Mouse (Mus musculus) C3H10T1/2 (cell line): ENCODE measurements around the gene Styx. TPM values are rescaled to one million over a fixed set of nuclear protein-coding genes. Genes with fewer than 3 reads are reported as not detected.

Experiments
- polyA plus RNA-seq, 2 experiments: library from polyadenylated mRNA; unstranded; fragments of >200 nt; fragmentation: generic; extraction: Trizol; gene quantifications; one replicate each; pipeline ENCODE4 v1.2.1; 2012; ENCODE audit warnings: missing spikeins in 2 of 2

Styx gene
- polyA plus RNA-seq: 1 to 10 TPM in 1 of 2 experiments, under 1 TPM in 1; 0.47 to 1.7 TPM

GRCm38 (mm10) chr14:45350931-45351859 is at the start of gene Styx:
TSS of gene Styx (plus strand) at chr14:45351093.

GRCm38 (mm10) chr14:45318426-45319236 is 32.3 kb upstream of the Styx start, which contains the start of gene Ero1l:
TSS of gene Ero1l (minus strand) at chr14:45318771.

GRCm38 (mm10) chr14:45329589-45330181 is 21.2 kb upstream of the Styx start, which contains the start of gene Psmc6:
TSS of gene Psmc6 (plus strand) at chr14:45329788.

GRCm38 (mm10) chr14:45404813-45405212 is 53.9 kb downstream of the Styx start, which contains the start of gene Gnpnat1:
TSS of gene Gnpnat1 (minus strand) at chr14:45404913.

Other genes with a start within 250 kb of the Styx start
- gene Gpr137c, start 131.4 kb upstream of the Styx start, polyA plus RNA-seq: under 1 TPM; 0.07 to 0.34 TPM
- 1 to 10 TPM in 1 of 2 experiments, under 1 TPM in 1; 0.36 to 5.6 TPM for gene Txndc16, start 130.8 kb upstream of the Styx start, polyA plus RNA-seq
- gene Ero1l, start 32.3 kb upstream of the Styx start, polyA plus RNA-seq: 1 to 10 TPM; 2.8 to 3.4 TPM
- gene Psmc6, start 21.3 kb upstream of the Styx start, polyA plus RNA-seq: 10 to 100 TPM in 1 of 2 experiments, 1 to 10 TPM in 1; 1.9 to 18.5 TPM
- 1 to 10 TPM; 3.5 to 5.0 TPM for gene Gnpnat1, start 53.8 kb downstream of the Styx start, polyA plus RNA-seq
- 10 to 100 TPM in 1 of 2 experiments, 1 to 10 TPM in 1; 4.2 to 18.0 TPM for gene Fermt2, start 179.0 kb downstream of the Styx start, polyA plus RNA-seq